Mouse (Mus musculus) kidney, postnatal 0 days (tissue): Measurements from ENCODE around the gene P2rx7. TPM values are rescaled to one million over a fixed set of nuclear protein-coding genes. Genes with fewer than 3 reads are reported as not detected.

Source experiments
- ATAC-seq: fragments of 200-750 bp; cut with Nextera tagmentation; replicated peaks from 2 replicates; pipeline ENCODE4 v1.8.0; 2017; ENCODE audit warnings: low read depth, moderate number of reproducible peaks, moderate TSS enrichment, moderate library complexity; ENCODE audit not compliant: low FRiP score
- DNase-seq: peaks from one replicate; pipeline ENCODE4 v3.0.0-alpha.2; 2016; ENCODE audit warnings: low spot score
- H3K27ac ChIP-seq: fragments of 300-500 bp; sonication (generic); 2 replicates; pipeline ENCODE4 v1.5.1; 2014; ENCODE audit warnings: mild to moderate bottlenecking
- H3K27me3 ChIP-seq: fragments of 300-500 bp; sonication (generic); 2 replicates; pipeline ENCODE4 v1.6.1; 2014; ENCODE audit warnings: low read length, mixed read lengths; ENCODE audit not compliant: insufficient read depth
- H3K36me3 ChIP-seq: fragments of 300-500 bp; sonication (generic); 2 replicates; pipeline ENCODE4 v1.6.1; 2014; ENCODE audit warnings: low read length, mixed read lengths; ENCODE audit not compliant: insufficient read depth
- H3K4me1 ChIP-seq: fragments of 300-500 bp; sonication (generic); replicated peaks from 2 replicates; pipeline ENCODE4 v1.6.1; 2014; ENCODE audit warnings: antibody characterized with exemption, low read length, mixed read lengths; ENCODE audit not compliant: insufficient read depth
- H3K4me2 ChIP-seq: fragments of 300-500 bp; sonication (generic); 2 replicates; pipeline ENCODE4 v1.6.1; 2014; ENCODE audit warnings: mild to moderate bottlenecking, low read length, moderate library complexity, mixed read lengths
- H3K4me3 ChIP-seq: fragments of 300-500 bp; sonication (generic); replicated peaks from 2 replicates; pipeline ENCODE4 v1.5.1; 2014; ENCODE audit warnings: low read depth, low read length
- H3K9ac ChIP-seq: fragments of 300-500 bp; sonication (generic); 2 replicates; pipeline ENCODE4 v1.6.1; 2014; ENCODE audit warnings: low read depth, low read length
- H3K9me3 ChIP-seq: fragments of 300-500 bp; sonication (generic); replicated peaks from 2 replicates; pipeline ENCODE4 v1.6.1; 2016; ENCODE audit warnings: low read length, inconsistent platforms, mixed read lengths
- CTCF ChIP-seq: IDR thresholded peaks from 2 replicates; pipeline ENCODE4 v1.5.1; 2016; ENCODE audit warnings: antibody characterized with exemption, low read depth, mild to moderate bottlenecking, moderate library complexity
- WGBS: fragments of 180-500 bp; shearing (Covaris S2); extraction: QIAGEN DNeasy Blood & Tissue Kit; methylation state at CpG from one replicate; pipeline ENCODE4 v1.1.7; 2014; 5-methylcytosine and 5-hydroxymethylcytosine counted together
- polyA plus RNA-seq: library from polyadenylated mRNA; unstranded; fragments of >200 nt; fragmentation: Nextera tagmentation; extraction: Ambion mirVana; gene quantifications from 2 replicates; pipeline ENCODE4 v1.2.1, GENCODE M21; 2015

P2rx7 gene
- polyA plus RNA-seq, 1 experiment from 2014 or later, result 2.3 TPM

DNA sequence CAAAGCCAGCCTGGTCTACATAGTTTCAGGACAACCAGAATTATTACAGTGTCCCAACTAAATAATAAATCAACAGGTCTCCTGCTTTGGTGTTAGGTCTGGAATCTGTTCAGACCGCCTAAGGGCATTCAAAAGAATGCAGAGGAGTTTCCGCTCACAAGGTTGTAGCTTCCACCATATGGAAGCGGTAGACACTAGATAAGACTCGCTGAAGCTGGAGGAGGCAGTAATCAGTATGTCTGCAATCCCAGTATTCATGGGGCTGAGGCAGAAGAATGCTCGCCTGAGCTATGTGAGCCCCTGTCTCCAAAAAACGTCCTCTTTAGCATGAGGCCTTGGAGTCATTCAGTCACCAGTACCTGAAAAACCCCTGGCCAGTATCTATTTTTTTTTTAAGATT lies 65.1 kb downstream of the P2rx7 start:
- Histone ChIP-seq H3K9me3 (no peaks in the 10 kb centered on the region), H3K27ac (0 out of 2 replicates have a peak overlapping the region, but pooled peaks have one; percentile 91), H3K9ac (no peak overlapping the region), H3K4me3 (no peak overlapping the region), H3K4me1 (peaks cover 15% of the 10 kb centered on the region), H3K4me2 (peak overlapping the region; percentile 86; the same call in 1 of the 2 replicates), H3K36me3 (no peaks in the 10 kb centered on the region), H3K27me3 (no peaks in the 10 kb centered on the region)
- WGBS, result 62% methylated on average over 6 of the region's 6 CpGs
- DNase-seq (no peak), ATAC-seq (no peak)
- no peak for TF ChIP-seq CTCF

DNA sequence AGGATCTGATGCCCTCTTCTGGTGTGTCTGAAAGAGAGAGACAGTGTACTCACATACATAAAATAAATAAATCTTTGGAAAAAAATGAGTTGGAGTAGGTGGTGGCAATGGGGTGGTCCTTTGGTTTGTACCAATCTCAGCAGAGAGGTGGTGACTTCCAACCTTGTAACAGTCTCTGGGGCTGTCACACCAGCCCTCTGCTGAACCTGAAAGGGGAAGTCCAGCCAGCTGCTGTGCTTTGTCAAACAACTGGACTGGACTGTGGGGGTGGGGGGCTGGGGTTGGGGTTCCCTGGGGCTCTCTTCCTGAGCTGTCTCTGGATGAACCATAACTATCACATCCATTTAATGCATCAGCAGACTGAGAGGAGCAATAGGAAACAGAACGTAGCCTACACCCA lies 72.0 kb downstream of the P2rx7 start:
- DNase-seq (no peak), ATAC-seq (no peak)
- 83% methylated on average over 1 of the region's 1 CpGs for WGBS
- Histone ChIP-seq H3K4me1 (no peaks in the 10 kb centered on the region), H3K9ac (no peak overlapping the region), H3K27me3 (no peaks in the 10 kb centered on the region), H3K9me3 (no peaks in the 10 kb centered on the region), H3K27ac (no peak overlapping the region), H3K36me3 (no peaks in the 10 kb centered on the region), H3K4me3 (no peak overlapping the region), H3K4me2 (no peak overlapping the region)
- no peak for TF ChIP-seq CTCF

DNA sequence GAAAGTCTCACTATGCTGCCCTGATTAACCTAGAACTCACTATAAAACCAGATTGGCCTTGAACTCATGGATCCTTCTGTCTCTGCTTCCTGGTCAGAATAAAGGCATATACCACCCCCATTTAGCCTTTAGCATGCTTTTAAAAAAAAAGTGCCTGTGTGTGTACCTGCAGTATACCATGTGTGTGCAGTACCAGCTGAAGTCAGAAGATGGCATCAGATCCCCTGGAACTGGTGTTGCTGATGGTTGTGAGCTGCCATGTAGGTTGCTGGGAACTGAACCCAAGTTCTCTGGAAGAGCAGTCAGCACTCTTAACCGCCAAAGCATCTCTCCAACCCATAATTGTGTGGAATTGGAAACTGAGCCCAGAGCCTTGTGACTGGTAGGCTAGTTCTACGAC lies 73.1 kb downstream of the P2rx7 start:
- no peak overlapping the region for H3K4me3 ChIP-seq
- ATAC-seq, result no peak
- no peak overlapping the region for H3K27ac ChIP-seq
- 98% methylated on average over 2 of the region's 2 CpGs for WGBS
- H3K27me3 ChIP-seq, result no peaks in the 10 kb centered on the region
- no peaks in the 10 kb centered on the region for H3K9me3 ChIP-seq
- H3K4me1 ChIP-seq, result no peaks in the 10 kb centered on the region
- H3K9ac ChIP-seq, result no peak overlapping the region
- H3K4me2 ChIP-seq, result no peak overlapping the region
- no peaks in the 10 kb centered on the region for H3K36me3 ChIP-seq
- no peak for DNase-seq
- TF ChIP-seq CTCF, result peak; percentile 16; the same call in 1 of the 2 replicates

DNA sequence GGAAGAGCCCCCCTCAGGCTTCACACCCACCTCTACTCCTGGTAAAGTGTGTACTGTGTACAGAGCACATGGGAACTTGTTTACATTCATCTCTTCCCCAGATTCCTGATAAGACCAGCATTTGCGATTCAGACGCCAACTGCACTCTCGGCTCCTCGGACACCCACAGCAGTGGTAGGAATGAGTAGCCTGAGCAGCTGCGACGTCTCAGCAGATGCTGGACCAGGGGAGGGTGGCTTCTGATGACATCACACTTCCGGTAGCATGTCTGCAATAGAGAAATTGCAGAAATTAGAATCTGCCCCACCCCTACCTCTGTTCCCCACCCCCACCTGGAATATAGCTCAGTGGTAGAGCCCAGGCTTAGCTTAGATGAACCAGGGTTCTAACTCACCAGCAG lies 74.7 kb downstream of the P2rx7 start:
- H3K4me3 ChIP-seq, result no peak overlapping the region
- DNase-seq (peak; percentile 71), ATAC-seq (peak; percentile 42; the same call in 1 of the 2 replicates)
- H3K9me3 ChIP-seq, result no peaks in the 10 kb centered on the region
- H3K36me3 ChIP-seq, result no peaks in the 10 kb centered on the region
- H3K4me1 ChIP-seq, result no peaks in the 10 kb centered on the region
- H3K9ac ChIP-seq, result no peak overlapping the region
- WGBS, result 56% methylated on average over 7 of the region's 7 CpGs
- no peak overlapping the region for H3K4me2 ChIP-seq
- no peaks in the 10 kb centered on the region for H3K27me3 ChIP-seq
- no peak for TF ChIP-seq CTCF
- no peak overlapping the region for H3K27ac ChIP-seq

DNA sequence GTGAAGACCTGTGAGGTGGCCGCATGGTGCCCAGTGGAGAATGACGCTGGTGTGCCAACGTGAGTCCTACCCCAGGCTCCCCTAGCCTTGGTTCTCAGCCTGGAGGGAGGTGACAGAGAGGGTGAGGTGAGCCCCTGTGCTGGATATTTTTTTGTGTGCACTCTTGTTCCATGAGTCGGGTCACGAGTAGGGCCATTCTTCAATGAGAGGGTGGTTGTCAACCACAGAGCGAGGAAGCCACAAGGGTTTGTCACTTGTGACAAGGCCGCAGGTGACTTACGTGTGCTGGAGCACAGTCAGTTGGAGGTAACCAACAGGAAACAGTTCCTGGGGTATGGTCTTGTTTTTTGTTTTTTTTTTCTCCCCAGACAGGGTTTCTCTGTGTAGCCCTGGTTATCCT lies 75.5 kb downstream of the P2rx7 start:
- Histone ChIP-seq H3K36me3 (no peaks in the 10 kb centered on the region), H3K4me3 (no peak overlapping the region), H3K27me3 (no peaks in the 10 kb centered on the region), H3K4me1 (no peaks in the 10 kb centered on the region), H3K9ac (no peak overlapping the region), H3K27ac (no peak overlapping the region), H3K9me3 (no peaks in the 10 kb centered on the region), H3K4me2 (no peak overlapping the region)
- TF ChIP-seq CTCF, result no peak
- WGBS, result 90% methylated on average over 8 of the region's 8 CpGs
- no peak for ATAC-seq
- DNase-seq, result no peak

DNA sequence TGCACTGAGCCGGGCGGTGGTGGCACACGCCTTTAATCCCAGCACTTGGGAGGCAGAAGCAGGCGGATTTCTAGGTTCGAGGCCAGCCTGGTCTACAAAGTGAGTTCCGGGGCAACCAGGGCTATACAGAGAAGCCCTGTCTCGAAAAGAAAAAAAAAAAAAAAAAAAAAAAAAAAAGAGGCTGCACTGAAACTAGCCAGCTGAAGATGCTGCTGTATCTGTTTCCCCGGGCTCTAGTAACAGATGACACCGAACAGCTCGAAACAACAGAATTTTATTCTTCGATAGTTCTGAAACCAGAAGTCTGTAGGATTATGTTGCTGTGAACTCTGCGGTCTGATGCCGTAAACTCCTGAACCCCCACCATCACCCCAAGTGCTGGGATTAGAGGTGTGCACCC lies 81.7 kb downstream of the P2rx7 start:
- no peak for ATAC-seq
- TF ChIP-seq CTCF, result no peak

DNA sequence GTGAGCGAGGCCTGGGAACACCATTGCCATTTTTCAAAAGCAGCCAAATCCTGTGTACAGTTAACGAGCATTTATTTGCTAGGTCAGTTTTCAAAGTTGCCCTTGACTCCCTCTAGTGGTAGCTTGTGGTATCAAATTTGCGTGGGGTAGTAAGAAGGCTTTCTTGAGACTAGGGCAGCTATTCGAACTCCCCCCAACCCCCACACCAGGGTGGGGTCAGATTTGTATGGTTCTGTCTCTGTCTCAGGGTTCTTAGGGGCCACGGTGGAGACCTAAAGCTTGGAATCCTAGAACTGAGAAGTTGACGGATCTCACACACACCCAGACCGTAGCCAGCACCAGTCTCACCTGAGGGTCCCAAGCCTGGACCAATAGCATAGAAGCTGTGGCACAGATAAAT lies 82.4 kb downstream of the P2rx7 start:
- TF ChIP-seq CTCF, result peak; percentile 94
- WGBS, result 18% methylated on average over 7 of the region's 7 CpGs
- Histone ChIP-seq H3K27ac (no peak overlapping the region), H3K4me1 (no peaks in the 10 kb centered on the region), H3K9ac (no peak overlapping the region), H3K36me3 (no peaks in the 10 kb centered on the region), H3K9me3 (no peaks in the 10 kb centered on the region), H3K4me3 (no peak overlapping the region), H3K27me3 (no peaks in the 10 kb centered on the region), H3K4me2 (no peak overlapping the region; the same call in 1 of the 2 replicates)
- peak; percentile 85 for DNase-seq
- ATAC-seq, result no peak; the same call in 1 of the 2 replicates

More for the DNA sequence above, 81.7 kb downstream of the P2rx7 start:
- 86% methylated on average over 13 of the region's 13 CpGs for WGBS
- H3K9me3 ChIP-seq, result no peaks in the 10 kb centered on the region
- no peaks in the 10 kb centered on the region for H3K27me3 ChIP-seq
- H3K4me3 ChIP-seq, result no peak overlapping the region
- H3K36me3 ChIP-seq, result no peaks in the 10 kb centered on the region
- H3K9ac ChIP-seq, result no peak overlapping the region
- no peak for DNase-seq
- no peaks in the 10 kb centered on the region for H3K4me1 ChIP-seq
- no peak overlapping the region for H3K4me2 ChIP-seq
- H3K27ac ChIP-seq, result no peak overlapping the region
